Mouse (Mus musculus) embryonic fibroblast, embryonic 13.5 days (primary cell): Measurements from ENCODE around the gene Atp2a3. TPM values are rescaled to one million over a fixed set of nuclear protein-coding genes. Genes with fewer than 3 reads are reported as not detected.

Experiments
- H3K27ac ChIP-seq: 2 replicates; pipeline ENCODE4 v1.5.1; 2012; ENCODE audit warnings: low read length, control low read depth, inconsistent platforms; ENCODE audit not compliant: insufficient read depth
- H3K4me1 ChIP-seq: 2 replicates; pipeline ENCODE4 v1.6.1; 2011; ENCODE audit warnings: low read length; ENCODE audit not compliant: control insufficient read depth, insufficient read depth
- H3K4me3 ChIP-seq: 2 replicates; pipeline ENCODE4 v1.5.1; 2011; ENCODE audit warnings: mild to moderate bottlenecking, control low read depth, low read length; ENCODE audit not compliant: insufficient read depth
- CTCF ChIP-seq: IDR thresholded peaks from 2 replicates; pipeline ENCODE4 v1.5.1; 2011; ENCODE audit warnings: mild to moderate bottlenecking, control low read depth, low read length, moderate library complexity, borderline replicate concordance; ENCODE audit not compliant: insufficient read depth
- POLR2A ChIP-seq: IDR thresholded peaks from 2 replicates; pipeline ENCODE4 v1.6.1; 2011; ENCODE audit warnings: low read depth, mild to moderate bottlenecking, control low read depth, low read length, moderate library complexity
- polyA plus RNA-seq: library from polyadenylated mRNA; stranded (reverse); fragments of >200 nt; gene quantifications from 2 replicates; pipeline ENCODE4 v1.2.4, GENCODE M21; 2011; ENCODE audit warnings: low read depth; ENCODE audit not compliant: missing spikeins, insufficient read length

The Atp2a3 gene
- polyA plus RNA-seq, 1 experiment: 0.30 TPM

- Histone ChIP-seq H3K4me3 (no peak overlapping the region), H3K4me1 (no peaks in the 10 kb centered on the region), H3K27ac (no peak overlapping the region)
- TF ChIP-seq CTCF: no peak
- no peak for TF ChIP-seq POLR2A
These were observed 6.8 kb upstream of the Atp2a3 start for GRCm38 (mm10) chr11:72954216-72954615.

GRCm38 (mm10) chr11:72955339-72955974 is 5.5 kb upstream of the Atp2a3 start:
- Histone ChIP-seq H3K4me3 (no peak overlapping the region), H3K4me1 (no peaks in the 10 kb centered on the region), H3K27ac (no peak overlapping the region)
- no peak for TF ChIP-seq POLR2A
- no peak for TF ChIP-seq CTCF

GRCm38 (mm10) chr11:72957318-72957717 is 3.7 kb upstream of the Atp2a3 start:
- Histone ChIP-seq H3K27ac (no peak overlapping the region), H3K4me3 (no peak overlapping the region), H3K4me1 (no peaks in the 10 kb centered on the region)
- TF ChIP-seq CTCF: no peak
- TF ChIP-seq POLR2A: no peak

GRCm38 (mm10) chr11:72959924-72960679 is 867 bp upstream of the Atp2a3 start:
- Histone ChIP-seq H3K4me3 (no peak overlapping the region), H3K27ac (no peak overlapping the region), H3K4me1 (no peaks in the 10 kb centered on the region)
- TF ChIP-seq POLR2A: no peak
- no peak for TF ChIP-seq CTCF

GRCm38 (mm10) chr11:72960723-72961071 is 272 bp upstream of the Atp2a3 start:
- TF ChIP-seq POLR2A: no peak
- no peak for TF ChIP-seq CTCF
- no peak overlapping the region for H3K27ac ChIP-seq
- H3K4me1 ChIP-seq: no peaks in the 10 kb centered on the region
- no peak overlapping the region for H3K4me3 ChIP-seq

- no peak overlapping the region for H3K27ac ChIP-seq
- H3K4me1 ChIP-seq: no peaks in the 10 kb centered on the region
- H3K4me3 ChIP-seq: no peak overlapping the region
- TF ChIP-seq POLR2A (no peak), CTCF (no peak)
These were observed 1.4 kb downstream of the Atp2a3 start for GRCm38 (mm10) chr11:72962378-72962777.

GRCm38 (mm10) chr11:72963058-72963788 is 2.3 kb downstream of the Atp2a3 start:
- no peak for TF ChIP-seq POLR2A
- TF ChIP-seq CTCF: no peak
- no peaks in the 10 kb centered on the region for H3K4me1 ChIP-seq
- H3K4me3 ChIP-seq: no peak overlapping the region
- H3K27ac ChIP-seq: no peak overlapping the region

- H3K4me1 ChIP-seq: no peaks in the 10 kb centered on the region
- no peak overlapping the region for H3K27ac ChIP-seq
- TF ChIP-seq CTCF: no peak
- TF ChIP-seq POLR2A: no peak
- H3K4me3 ChIP-seq: no peak overlapping the region
These were observed 2.9 kb downstream of the Atp2a3 start for GRCm38 (mm10) chr11:72963789-72964294.

- no peaks in the 10 kb centered on the region for H3K4me1 ChIP-seq
- no peak overlapping the region for H3K27ac ChIP-seq
- no peak overlapping the region for H3K4me3 ChIP-seq
- TF ChIP-seq POLR2A: no peak
These were observed 14.1 kb downstream of the Atp2a3 start for GRCm38 (mm10) chr11:72974995-72975503.
